Mouse (Mus musculus) lung, postnatal 0 days (tissue): ENCODE results near the gene Mvb12b. TPM values are rescaled to one million over a fixed set of nuclear protein-coding genes. Genes with fewer than 3 reads are reported as not detected.

Experiments used
- ATAC-seq: fragments of 200-750 bp; cut with Nextera tagmentation; 2 replicates; pipeline ENCODE4 v1.8.0; 2017; ENCODE audit warnings: moderate library complexity
- DNase-seq: peaks from one replicate; pipeline ENCODE4 v3.0.0-alpha.2; 2016; ENCODE audit warnings: low spot score
- H3K27ac ChIP-seq: fragments of 300-500 bp; sonication (generic); 2 replicates; pipeline ENCODE4 v1.5.1; 2014; ENCODE audit warnings: antibody characterized with exemption, mild to moderate bottlenecking, low read length, mixed read lengths
- H3K27me3 ChIP-seq: fragments of 300-500 bp; sonication (generic); replicated peaks from 2 replicates; pipeline ENCODE4 v1.6.1; 2014; ENCODE audit warnings: low read length, mixed read lengths; ENCODE audit not compliant: insufficient read depth
- H3K36me3 ChIP-seq: fragments of 300-500 bp; sonication (generic); 2 replicates; pipeline ENCODE4 v1.6.1; 2014; ENCODE audit warnings: low read length, mixed read lengths; ENCODE audit not compliant: insufficient read depth
- H3K4me1 ChIP-seq: fragments of 300-500 bp; sonication (generic); 2 replicates; pipeline ENCODE4 v1.6.1; 2014; ENCODE audit warnings: antibody characterized with exemption, low read depth, low read length, mixed read lengths; ENCODE audit not compliant: insufficient read depth
- H3K4me2 ChIP-seq: fragments of 300-500 bp; sonication (generic); replicated peaks from 2 replicates; pipeline ENCODE4 v1.6.1; 2014; ENCODE audit warnings: low read depth, mild to moderate bottlenecking, low read length, moderate library complexity, mixed read lengths
- H3K4me3 ChIP-seq: fragments of 300-500 bp; sonication (generic); 2 replicates; pipeline ENCODE4 v1.5.1; 2014; ENCODE audit warnings: low read depth, low read length
- H3K9ac ChIP-seq: fragments of 300-500 bp; sonication (generic); replicated peaks from 2 replicates; pipeline ENCODE4 v1.6.1; 2014; ENCODE audit warnings: low read depth, mild to moderate bottlenecking
- H3K9me3 ChIP-seq: fragments of 300-500 bp; sonication (generic); 2 replicates; pipeline ENCODE4 v1.6.1; 2016; ENCODE audit warnings: low read length, mixed read lengths
- CTCF ChIP-seq: IDR thresholded peaks from 2 replicates; pipeline ENCODE4 v1.5.1; 2016; ENCODE audit warnings: antibody characterized with exemption, mild to moderate bottlenecking
- EP300 ChIP-seq: IDR thresholded peaks from 2 replicates; pipeline ENCODE4 v1.6.1; 2016; ENCODE audit warnings: antibody characterized with exemption, mild to moderate bottlenecking, control low read depth
- WGBS: fragments of 180-500 bp; shearing (Covaris S2); extraction: QIAGEN DNeasy Blood & Tissue Kit; methylation state at CpG from one replicate; pipeline ENCODE4 v1.1.7; 2014; 5-methylcytosine and 5-hydroxymethylcytosine counted together
- polyA plus RNA-seq: library from polyadenylated mRNA; unstranded; fragments of >200 nt; fragmentation: Nextera tagmentation; extraction: Ambion mirVana; gene quantifications from 2 replicates; pipeline ENCODE4 v1.2.1, GENCODE M21; 2015

The Mvb12b gene
- polyA plus RNA-seq, 1 experiment from 2014 or later = 21.3 TPM

GRCm38 (mm10) chr2:33826777-33827176, 61.0 kb downstream of the Mvb12b start:
- Histone ChIP-seq H3K36me3 (peaks cover 20% of the 10 kb centered on the region; the same call in 1 of the 2 replicates), H3K27ac (no peak overlapping the region), H3K4me2 (no peak overlapping the region), H3K4me1 (no peaks in the 10 kb centered on the region), H3K9me3 (no peaks in the 10 kb centered on the region), H3K4me3 (no peak overlapping the region), H3K27me3 (no peaks in the 10 kb centered on the region), H3K9ac (no peak overlapping the region)
- TF ChIP-seq CTCF (no peak), EP300 (no peak)
- WGBS = 83% methylated on average over 6 of the region's 6 CpGs
- DNase-seq = no peak
- ATAC-seq = no peak

GRCm38 (mm10) chr2:33824935-33825514, 62.7 kb downstream of the Mvb12b start:
- no peak for TF ChIP-seq CTCF
- no peak for TF ChIP-seq EP300
- Histone ChIP-seq H3K27ac (no peak overlapping the region), H3K4me2 (no peak overlapping the region), H3K9ac (no peak overlapping the region), H3K27me3 (no peaks in the 10 kb centered on the region), H3K9me3 (no peaks in the 10 kb centered on the region), H3K36me3 (peaks cover 12% of the 10 kb centered on the region; the same call in 1 of the 2 replicates), H3K4me3 (no peak overlapping the region), H3K4me1 (no peaks in the 10 kb centered on the region)
- 83% methylated on average over 11 of the region's 11 CpGs for WGBS
- DNase-seq (peak; percentile 21), ATAC-seq (no peak)

GRCm38 (mm10) chr2:33821677-33822607, 65.8 kb downstream of the Mvb12b start:
- TF ChIP-seq EP300 (no peak), CTCF (peak; percentile 100)
- H3K27ac ChIP-seq = no peak overlapping the region
- no peak overlapping the region for H3K9ac ChIP-seq
- DNase-seq (peak; percentile 84), ATAC-seq (peak; percentile 86)
- no peak overlapping the region for H3K4me2 ChIP-seq
- H3K36me3 ChIP-seq = peaks cover 21% of the 10 kb centered on the region; the same call in 1 of the 2 replicates
- H3K27me3 ChIP-seq = no peaks in the 10 kb centered on the region
- WGBS = 36% methylated on average over 13 of the region's 13 CpGs
- H3K4me1 ChIP-seq = no peaks in the 10 kb centered on the region
- no peaks in the 10 kb centered on the region for H3K9me3 ChIP-seq
- H3K4me3 ChIP-seq = no peak overlapping the region

- TF ChIP-seq EP300 (no peak), CTCF (no peak)
- Histone ChIP-seq H3K9ac (no peak overlapping the region), H3K27me3 (no peaks in the 10 kb centered on the region), H3K9me3 (no peaks in the 10 kb centered on the region), H3K27ac (no peak overlapping the region), H3K4me2 (no peak overlapping the region), H3K36me3 (peaks cover 21% of the 10 kb centered on the region; the same call in 1 of the 2 replicates), H3K4me3 (no peak overlapping the region), H3K4me1 (no peaks in the 10 kb centered on the region)
- 96% methylated on average over 3 of the region's 3 CpGs for WGBS
- no peak for ATAC-seq
- no peak for DNase-seq
Observed at GRCm38 (mm10) chr2:33820450-33820849, 67.3 kb downstream of the Mvb12b start.

GRCm38 (mm10) chr2:33820037-33820436, 67.7 kb downstream of the Mvb12b start:
- Histone ChIP-seq H3K36me3 (peaks cover 21% of the 10 kb centered on the region; the same call in 1 of the 2 replicates), H3K27me3 (no peaks in the 10 kb centered on the region), H3K4me3 (no peak overlapping the region), H3K4me2 (no peak overlapping the region), H3K4me1 (no peaks in the 10 kb centered on the region), H3K27ac (no peak overlapping the region), H3K9me3 (no peaks in the 10 kb centered on the region), H3K9ac (no peak overlapping the region)
- ATAC-seq (no peak), DNase-seq (no peak)
- WGBS = 91% methylated on average over 5 of the region's 5 CpGs
- TF ChIP-seq EP300 (no peak), CTCF (no peak)

- Histone ChIP-seq H3K27ac (no peak overlapping the region), H3K27me3 (no peaks in the 10 kb centered on the region), H3K36me3 (peaks cover 9% of the 10 kb centered on the region; the same call in 1 of the 2 replicates), H3K9ac (no peak overlapping the region), H3K4me3 (no peak overlapping the region), H3K9me3 (no peaks in the 10 kb centered on the region), H3K4me1 (no peaks in the 10 kb centered on the region), H3K4me2 (no peak overlapping the region)
- ATAC-seq (no peak), DNase-seq (no peak)
- TF ChIP-seq CTCF (no peak), EP300 (no peak)
- 89% methylated on average over 2 of the region's 2 CpGs for WGBS
Observed at GRCm38 (mm10) chr2:33818385-33818784, 69.4 kb downstream of the Mvb12b start.
